31 mouse cellular contexts compared by ENCODE assay signal in the genomic region with DNA sequence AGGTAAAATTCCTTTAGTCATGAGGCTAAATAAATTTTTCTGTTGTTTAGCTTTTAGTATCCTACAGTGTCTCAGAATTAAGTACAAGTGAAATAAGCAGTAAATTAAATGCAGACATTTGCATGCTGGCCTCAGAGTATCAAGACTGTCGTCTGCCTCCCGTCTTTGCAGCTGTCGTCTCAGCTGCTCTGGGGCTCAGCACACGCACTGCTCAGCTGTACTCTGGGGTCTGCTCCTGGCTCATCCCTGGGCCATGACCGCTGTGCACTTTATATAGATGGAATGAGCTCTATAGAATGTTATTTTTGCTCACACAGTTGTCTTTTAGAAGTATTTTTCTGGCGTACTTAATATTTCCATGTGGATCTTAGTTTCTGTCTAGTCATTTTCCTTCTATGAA.
DNase-seq lines count a peak whose midpoint lies in the region; ATAC-seq lines count a peak whose summit lies in the region.
"Had no signal": no experiment of that assay in that cellular context is flagged by ENCODE, and none has a peak within 500 bp of the region (broad histone marks: within the 10 kb centered on the region; RNA-seq: fewer than 3 reads in every experiment).

No protein-coding gene starts in this region.

- no peak overlapping the region for H3K4me3 ChIP-seq in forebrain, embryonic 15.5 days
- no peak overlapping the region for H3K4me3 ChIP-seq in forebrain, embryonic 11.5 days (ENCODE audit: low read depth, low read length)
- H3K4me3 ChIP-seq in megakaryocyte, embryonic 14.5 days (replicated peaks), result peak overlapping the region; percentile 30
- no peak overlapping the region for H3K4me3 ChIP-seq in embryonic facial prominence, embryonic 15.5 days (replicated peaks)
- no peak overlapping the region for H3K4me3 ChIP-seq in neural tube, embryonic 14.5 days (ENCODE audit: low read depth, low read length)
- H3K4me3 ChIP-seq: embryonic facial prominence, embryonic 13.5 days; hindbrain, embryonic 12.5 days; lung, embryonic 15.5 days; midbrain, embryonic 15.5 days; neural tube, embryonic 13.5 days had no signal

- H3K4me2 ChIP-seq in forebrain, embryonic 15.5 days (replicated peaks), result no peak overlapping the region
- H3K4me2 ChIP-seq in forebrain, embryonic 11.5 days (ENCODE audit: low read depth, low read length, severe bottlenecking), result no peak overlapping the region
- H3K4me2 ChIP-seq in embryonic facial prominence, embryonic 15.5 days (replicated peaks), result no peak overlapping the region
- H3K4me2 ChIP-seq in neural tube, embryonic 14.5 days (ENCODE audit: low read depth, low read length), result no peak overlapping the region
- H3K4me2 ChIP-seq: embryonic facial prominence, embryonic 13.5 days; heart, embryonic 11.5 days; hindbrain, embryonic 12.5 days; liver, embryonic 11.5 days; lung, embryonic 15.5 days; midbrain, embryonic 15.5 days; neural tube, embryonic 13.5 days had no signal

- H3K4me1 ChIP-seq in forebrain, embryonic 15.5 days, result peaks cover 32% of the 10 kb centered on the region
- no peaks in the 10 kb centered on the region for H3K4me1 ChIP-seq in forebrain, embryonic 11.5 days (replicated peaks; ENCODE audit: control insufficient read depth, insufficient read depth, low read length)
- H3K4me1 ChIP-seq in megakaryocyte, embryonic 14.5 days, result peaks cover 75% of the 10 kb centered on the region
- H3K4me1 ChIP-seq in embryonic facial prominence, embryonic 15.5 days, result no peaks in the 10 kb centered on the region
- 0 out of 2 replicates have a peak, but pooled peaks cover 16% of the 10 kb centered on the region for H3K4me1 ChIP-seq in neural tube, embryonic 14.5 days (ENCODE audit: control insufficient read depth, insufficient read depth, low read length)

- H3K36me3 ChIP-seq in forebrain, embryonic 15.5 days, result no peaks in the 10 kb centered on the region
- no peaks in the 10 kb centered on the region for H3K36me3 ChIP-seq in forebrain, embryonic 11.5 days (ENCODE audit: control insufficient read depth, insufficient read depth, low read length)
- peaks cover 32% of the 10 kb centered on the region for H3K36me3 ChIP-seq in megakaryocyte, embryonic 14.5 days (replicated peaks; ENCODE audit: low read length)
- H3K36me3 ChIP-seq in embryonic facial prominence, embryonic 15.5 days, result peaks cover 4% of the 10 kb centered on the region; the same call in 1 of the 2 replicates
- peaks cover 1% of the 10 kb centered on the region for H3K36me3 ChIP-seq in neural tube, embryonic 14.5 days (ENCODE audit: control insufficient read depth, insufficient read depth, low read length)
- H3K36me3 ChIP-seq: hindbrain, embryonic 12.5 days; midbrain, embryonic 15.5 days had no signal

- H3K9ac ChIP-seq in forebrain, embryonic 15.5 days (replicated peaks), result no peak overlapping the region
- no peak overlapping the region for H3K9ac ChIP-seq in forebrain, embryonic 11.5 days (ENCODE audit: low read length)
- no peak overlapping the region for H3K9ac ChIP-seq in embryonic facial prominence, embryonic 15.5 days
- H3K9ac ChIP-seq in neural tube, embryonic 14.5 days (replicated peaks; ENCODE audit: low read depth, low read length), result no peak overlapping the region
- H3K9ac ChIP-seq: embryonic facial prominence, embryonic 13.5 days; hindbrain, embryonic 12.5 days; lung, embryonic 15.5 days; midbrain, embryonic 15.5 days; neural tube, embryonic 13.5 days had no signal

- no peaks in the 10 kb centered on the region for H3K27me3 ChIP-seq in forebrain, embryonic 15.5 days
- no peaks in the 10 kb centered on the region for H3K27me3 ChIP-seq in forebrain, embryonic 11.5 days (ENCODE audit: control insufficient read depth, insufficient read depth, low read length)
- no peaks in the 10 kb centered on the region for H3K27me3 ChIP-seq in megakaryocyte, embryonic 14.5 days (replicated peaks)
- no peaks in the 10 kb centered on the region for H3K27me3 ChIP-seq in embryonic facial prominence, embryonic 15.5 days
- no peaks in the 10 kb centered on the region for H3K27me3 ChIP-seq in neural tube, embryonic 14.5 days (ENCODE audit: control insufficient read depth, insufficient read depth, low read length)
- H3K27me3 ChIP-seq: embryonic facial prominence, embryonic 13.5 days; hindbrain, embryonic 12.5 days; lung, embryonic 15.5 days; midbrain, embryonic 15.5 days; neural tube, embryonic 13.5 days had no signal

- DNase-seq in forebrain, embryonic 11.5 days (ENCODE audit: low spot score), result no peak
- DNase-seq in liver, result no peak
- DNase-seq: adrenal gland, postnatal 14 days; cerebellum, adult 11-12 months; cerebellum, adult 9-11 months; embryo, embryonic 11 days; gastrocnemius, postnatal 10 days; heart, postnatal 36 days; kidney, adult 8-10 months; kidney, postnatal 4 days; layer of hippocampus, postnatal 36 days; left cerebral cortex, postnatal 4 days; retina, postnatal 1 day; right cerebral cortex, postnatal 14 days; thymus, postnatal 14 days had no signal

- ATAC-seq in forebrain, embryonic 15.5 days (replicated peaks), result peak; percentile 67
- ATAC-seq in forebrain, embryonic 11.5 days (replicated peaks; ENCODE audit: low FRiP score), result no peak
- ATAC-seq in megakaryocyte, adult 5-6 weeks (ENCODE audit: poor library complexity, severe bottlenecking), result no peak
- ATAC-seq in embryonic facial prominence, embryonic 15.5 days (ENCODE audit: insufficient number of reproducible peaks, low FRiP score, low TSS enrichment, low read depth), result peak; percentile 69; the same call in 1 of the 2 replicates
- peak; percentile 58; the same call in 1 of the 2 replicates for ATAC-seq in neural tube, embryonic 14.5 days (ENCODE audit: low read depth)
- ATAC-seq: CD4-positive, CD25-positive, alpha-beta regulatory T cell, adult 4 months; hindbrain, postnatal 0 days; intestine, embryonic 16.5 days; midbrain, embryonic 15.5 days had no signal

- no peaks in the 10 kb centered on the region for H3K9me3 ChIP-seq in forebrain, embryonic 15.5 days
- H3K9me3 ChIP-seq in forebrain, embryonic 11.5 days (ENCODE audit: control insufficient read depth, low read length), result no peaks in the 10 kb centered on the region
- H3K9me3 ChIP-seq in megakaryocyte, embryonic 14.5 days, result no peaks in the 10 kb centered on the region
- no peaks in the 10 kb centered on the region for H3K9me3 ChIP-seq in embryonic facial prominence, embryonic 15.5 days (replicated peaks)
- no peaks in the 10 kb centered on the region for H3K9me3 ChIP-seq in neural tube, embryonic 14.5 days (ENCODE audit: control insufficient read depth, low read length)
- H3K9me3 ChIP-seq: embryonic facial prominence, embryonic 13.5 days; hindbrain, embryonic 12.5 days; lung, embryonic 15.5 days; midbrain, embryonic 15.5 days; neural tube, embryonic 13.5 days had no signal

- WGBS in forebrain, embryonic 15.5 days, result 51% methylated on average over 6 of the region's 6 CpGs
- 89% methylated on average over 6 of the region's 6 CpGs for WGBS in forebrain, embryonic 11.5 days
- WGBS in embryonic facial prominence, embryonic 15.5 days, result 47% methylated on average over 6 of the region's 6 CpGs
- WGBS in neural tube, embryonic 14.5 days, result 35% methylated on average over 6 of the region's 6 CpGs

- H3K27ac ChIP-seq in forebrain, embryonic 15.5 days (replicated peaks), result 0 out of 2 replicates have a peak overlapping the region, but pooled peaks have one; percentile 34
- H3K27ac ChIP-seq in forebrain, embryonic 11.5 days (ENCODE audit: low read depth, low read length), result no peak overlapping the region
- no peak overlapping the region for H3K27ac ChIP-seq in embryonic facial prominence, embryonic 15.5 days (replicated peaks)
- no peak overlapping the region for H3K27ac ChIP-seq in neural tube, embryonic 14.5 days (ENCODE audit: low read depth, low read length)
- H3K27ac ChIP-seq: embryonic facial prominence, embryonic 13.5 days; hindbrain, embryonic 12.5 days; hindbrain, postnatal 0 days; kidney, postnatal 0 days; lung, embryonic 15.5 days; midbrain, embryonic 15.5 days; neural tube, embryonic 13.5 days had no signal

Comparison
In these comparisons a context has a peak if more than half of its experiments do, and no peak if none do; other contexts are left out.
1. ATAC-seq: peak in forebrain, embryonic 15.5 days (single experiment), embryonic facial prominence, embryonic 15.5 days (single experiment) and neural tube, embryonic 14.5 days (single experiment); none in forebrain, embryonic 11.5 days (single experiment) and megakaryocyte, adult 5-6 weeks (single experiment).